Mouse (Mus musculus): ENCODE measurements around the gene Rala. TPM values are rescaled to one million over a fixed set of nuclear protein-coding genes. Genes with fewer than 3 reads are reported as not detected.
A peak's percentile ranks its signal among the peaks of the same experiment; 100 is the strongest.

Rala gene
- polyA plus RNA-seq, 1 experiment, result 16.7 TPM

GRCm38 (mm10) chr13:17839137-17839536 lies 104.9 kb downstream of the Rala start:
- TF ChIP-seq CTCF (IDR thresholded peaks at IDR 0.05; ENCODE audit: borderline replicate concordance, control insufficient read depth, extremely low read depth, insufficient read depth, low read length, poor library complexity), result no peak
- DNase-seq, result no peak
- Histone ChIP-seq H3K27me3 (ENCODE audit: control insufficient read depth, insufficient read depth, low read length) (no peaks in the 10 kb centered on the region), H3K27ac (ENCODE audit: control insufficient read depth, insufficient read depth, low read length) (no peak overlapping the region), H3K36me3 (ENCODE audit: control insufficient read depth, insufficient read depth, low read length) (no peaks in the 10 kb centered on the region), H3K4me1 (replicated peaks; ENCODE audit: control insufficient read depth, insufficient read depth, low read length) (no peaks in the 10 kb centered on the region), H3K4me3 (ENCODE audit: control insufficient read depth, insufficient read depth, low read length) (no peak overlapping the region)
- 93% methylated on average over 5 of the region's 5 CpGs for WGBS

- H3K4me1 ChIP-seq (replicated peaks; ENCODE audit: control insufficient read depth, insufficient read depth, low read length), result no peaks in the 10 kb centered on the region
- no peak overlapping the region for H3K27ac ChIP-seq (ENCODE audit: control insufficient read depth, insufficient read depth, low read length)
- no peak overlapping the region for H3K4me3 ChIP-seq (ENCODE audit: control insufficient read depth, insufficient read depth, low read length)
- no peaks in the 10 kb centered on the region for H3K27me3 ChIP-seq (ENCODE audit: control insufficient read depth, insufficient read depth, low read length)
- peak; percentile 38 for DNase-seq
- no peak for TF ChIP-seq CTCF (IDR thresholded peaks at IDR 0.05; ENCODE audit: borderline replicate concordance, control insufficient read depth, extremely low read depth, insufficient read depth, low read length, poor library complexity)
- TF ChIP-seq POLR2A (IDR thresholded peaks at IDR 0.05; ENCODE audit: control insufficient read depth, extremely low read depth, insufficient read depth, low read length, poor library complexity), result no peak
- WGBS, result 45% methylated on average over 4 of the region's 4 CpGs
- H3K36me3 ChIP-seq (ENCODE audit: control insufficient read depth, insufficient read depth, low read length), result no peaks in the 10 kb centered on the region
These were observed 105.6 kb downstream of the Rala start for GRCm38 (mm10) chr13:17838484-17838851.

- Histone ChIP-seq H3K36me3 (ENCODE audit: control insufficient read depth, insufficient read depth, low read length) (no peaks in the 10 kb centered on the region), H3K4me3 (ENCODE audit: control insufficient read depth, insufficient read depth, low read length) (no peak overlapping the region), H3K27me3 (ENCODE audit: control insufficient read depth, insufficient read depth, low read length) (no peaks in the 10 kb centered on the region), H3K4me1 (replicated peaks; ENCODE audit: control insufficient read depth, insufficient read depth, low read length) (no peaks in the 10 kb centered on the region), H3K27ac (ENCODE audit: control insufficient read depth, insufficient read depth, low read length) (no peak overlapping the region)
- peak; percentile 11 for DNase-seq
- TF ChIP-seq POLR2A (IDR thresholded peaks at IDR 0.05; ENCODE audit: control insufficient read depth, extremely low read depth, insufficient read depth, low read length, poor library complexity), result no peak
- no peak for TF ChIP-seq CTCF (IDR thresholded peaks at IDR 0.05; ENCODE audit: borderline replicate concordance, control insufficient read depth, extremely low read depth, insufficient read depth, low read length, poor library complexity)
- 67% methylated on average over 16 of the region's 16 CpGs for WGBS
These were observed 106.2 kb downstream of the Rala start for GRCm38 (mm10) chr13:17837610-17838483.

GRCm38 (mm10) chr13:17836808-17837207 lies 107.2 kb downstream of the Rala start:
- WGBS, result 44% methylated on average over 7 of the region's 7 CpGs
- Histone ChIP-seq H3K27ac (ENCODE audit: control insufficient read depth, insufficient read depth, low read length) (no peak overlapping the region), H3K4me1 (replicated peaks; ENCODE audit: control insufficient read depth, insufficient read depth, low read length) (no peaks in the 10 kb centered on the region), H3K36me3 (ENCODE audit: control insufficient read depth, insufficient read depth, low read length) (no peaks in the 10 kb centered on the region), H3K27me3 (ENCODE audit: control insufficient read depth, insufficient read depth, low read length) (no peaks in the 10 kb centered on the region), H3K4me3 (ENCODE audit: control insufficient read depth, insufficient read depth, low read length) (no peak overlapping the region)
- TF ChIP-seq POLR2A (IDR thresholded peaks at IDR 0.05; ENCODE audit: control insufficient read depth, extremely low read depth, insufficient read depth, low read length, poor library complexity) (no peak), CTCF (IDR thresholded peaks at IDR 0.05; ENCODE audit: borderline replicate concordance, control insufficient read depth, extremely low read depth, insufficient read depth, low read length, poor library complexity) (no peak)
- DNase-seq, result no peak

GRCm38 (mm10) chr13:17832940-17833339 lies 111.1 kb downstream of the Rala start:
- no peaks in the 10 kb centered on the region for H3K27me3 ChIP-seq (ENCODE audit: control insufficient read depth, insufficient read depth, low read length)
- no peak overlapping the region for H3K27ac ChIP-seq (ENCODE audit: control insufficient read depth, insufficient read depth, low read length)
- H3K36me3 ChIP-seq (ENCODE audit: control insufficient read depth, insufficient read depth, low read length), result no peaks in the 10 kb centered on the region
- 80% methylated on average over 3 of the region's 3 CpGs for WGBS
- H3K4me1 ChIP-seq (replicated peaks; ENCODE audit: control insufficient read depth, insufficient read depth, low read length), result no peaks in the 10 kb centered on the region
- no peak overlapping the region for H3K4me3 ChIP-seq (ENCODE audit: control insufficient read depth, insufficient read depth, low read length)
- TF ChIP-seq CTCF (IDR thresholded peaks at IDR 0.05; ENCODE audit: borderline replicate concordance, control insufficient read depth, extremely low read depth, insufficient read depth, low read length, poor library complexity), result no peak
- no peak for TF ChIP-seq POLR2A (IDR thresholded peaks at IDR 0.05; ENCODE audit: control insufficient read depth, extremely low read depth, insufficient read depth, low read length, poor library complexity)
- DNase-seq, result no peak

Other genes starting within 250 kb of the Rala start
- gene Mplkip, start 249.0 kb downstream of the Rala start, polyA plus RNA-seq (2012; rRNA removed), result 33.9 and 41.3 TPM in 2 replicates
- gene Sugct, start 248.7 kb downstream of the Rala start, polyA plus RNA-seq (2012; rRNA removed), result 0.50 and 1.00 TPM in 2 replicates
- 90.7 and 116 TPM in 2 replicates for gene Cdk13, start 139.1 kb downstream of the Rala start, polyA plus RNA-seq (2012; rRNA removed)
- gene Yae1d1, start 49.1 kb upstream of the Rala start, polyA plus RNA-seq (2012; rRNA removed), result 6.6 and 7.3 TPM in 2 replicates

Measured in thymus, adult 2 months (tissue).